Mouse (Mus musculus): Measurements from ENCODE around the gene Dse. TPM values are rescaled to one million over a fixed set of nuclear protein-coding genes. Genes with fewer than 3 reads are reported as not detected.
A peak's percentile ranks its signal among the peaks of the same experiment; 100 is the strongest.
"Not testable (repeated sequence)": the region's sequence is repeated elsewhere in the genome, so short reads cannot be mapped to it uniquely, and the experiment has no call there.

Dse gene
- polyA plus RNA-seq (2016; fragmentation: Nextera tagmentation; extraction: Ambion mirVana) = 15.7 and 16.4 TPM in 2 replicates

DNA sequence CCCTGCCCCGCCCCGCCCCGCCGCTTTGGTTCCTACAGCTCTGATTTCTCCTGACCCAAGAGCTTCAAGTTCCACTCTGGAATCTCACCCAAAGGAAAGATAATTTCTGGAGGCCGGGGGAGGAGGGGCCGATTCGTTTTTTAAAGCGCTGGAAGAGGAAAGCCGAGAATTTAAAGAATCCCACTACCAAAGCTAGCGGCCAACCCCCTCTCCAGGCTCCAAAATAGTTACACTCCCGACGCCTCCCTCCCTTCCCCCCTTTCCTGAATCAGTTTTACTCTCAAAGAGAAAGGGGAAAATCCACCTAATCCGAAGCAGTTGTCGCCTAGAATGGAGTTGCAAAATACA lies at the start of gene Dse:
Dse (minus strand) TSS at position 213 of the 348 bp plus-strand sequence.
- no peaks in the 10 kb centered on the region for H3K27me3 ChIP-seq (replicated peaks)
- peak; percentile 27 for ATAC-seq (ENCODE audit: low FRiP score, low read depth)
- no peaks in the 10 kb centered on the region for H3K9me3 ChIP-seq
- H3K4me2 ChIP-seq (replicated peaks) = peak within 1 kb of the TSS; percentile 80
- H3K36me3 ChIP-seq = no peaks in the 10 kb centered on the region
- under 1% methylated on average over 14 of the region's 14 CpGs for WGBS
- H3K27ac ChIP-seq = 0 out of 2 replicates have a peak within 1 kb of the TSS, but pooled peaks have one; percentile 11
- peak within 1 kb of the TSS; percentile 78 for H3K4me3 ChIP-seq
- no peaks in the 10 kb centered on the region; the same call in 1 of the 2 replicates for H3K4me1 ChIP-seq
- peak within 1 kb of the TSS; percentile 88 for H3K9ac ChIP-seq

DNA sequence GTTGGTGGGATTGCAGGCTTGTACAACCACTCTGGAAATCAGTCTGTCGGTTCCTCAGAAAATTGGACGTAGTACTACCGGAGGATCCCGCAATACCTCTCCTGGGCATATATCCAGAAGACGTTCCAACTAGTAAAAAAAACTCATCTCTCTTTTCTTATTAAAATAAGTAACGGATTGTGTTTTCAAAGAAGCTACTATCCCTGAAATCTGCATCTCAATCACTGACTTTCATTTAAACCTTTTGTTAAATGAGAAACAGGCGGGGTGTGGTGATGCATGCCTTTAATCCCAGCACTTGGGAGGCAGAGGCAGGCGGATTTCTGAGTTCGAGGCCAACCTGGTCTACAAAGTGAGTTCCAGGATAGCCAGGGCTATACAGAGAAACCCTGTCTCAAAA lies 45.3 kb upstream of the Dse start:
- H3K4me1 ChIP-seq; H3K36me3 ChIP-seq; H3K9me3 ChIP-seq; H3K9ac ChIP-seq; H3K27me3 ChIP-seq (replicated peaks); ATAC-seq (ENCODE audit: low FRiP score, low read depth); H3K4me2 ChIP-seq (replicated peaks); H3K27ac ChIP-seq; H3K4me3 ChIP-seq: not testable (repeated sequence)
- WGBS = 91% methylated on average over 9 of the region's 9 CpGs

GRCm38 (mm10) chr10:34249594-34249993 lies 42.1 kb upstream of the Dse start:
- Histone ChIP-seq H3K4me1 (no peaks in the 10 kb centered on the region), H3K4me3 (no peak overlapping the region), H3K36me3 (no peaks in the 10 kb centered on the region), H3K4me2 (replicated peaks) (no peak overlapping the region), H3K9ac (no peak overlapping the region), H3K27me3 (replicated peaks) (no peaks in the 10 kb centered on the region), H3K27ac (no peak overlapping the region), H3K9me3 (no peaks in the 10 kb centered on the region)
- 42% methylated on average over 2 of the region's 2 CpGs for WGBS
- ATAC-seq (ENCODE audit: low FRiP score, low read depth) = no peak

DNA sequence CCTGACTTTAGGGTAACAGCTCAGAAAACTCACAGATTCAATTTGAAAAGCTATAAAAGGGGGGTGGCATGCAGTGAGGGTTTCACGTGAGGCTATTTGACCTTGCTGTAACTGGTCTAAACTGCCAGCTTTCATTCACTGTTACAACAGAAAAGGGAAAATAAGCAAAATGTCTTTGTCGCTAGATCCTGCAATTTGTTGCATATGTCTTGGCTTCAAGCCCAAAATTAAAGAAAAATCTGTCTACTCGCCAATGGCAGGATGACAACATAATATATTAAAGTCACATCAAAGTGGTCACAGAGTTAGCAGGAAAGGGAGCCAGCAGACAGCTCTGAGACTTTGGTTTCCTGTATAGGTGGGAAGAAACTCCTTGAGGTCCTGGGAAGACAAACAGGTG lies 40.2 kb upstream of the Dse start:
- Histone ChIP-seq H3K27ac (no peak overlapping the region), H3K4me3 (no peak overlapping the region), H3K9me3 (no peaks in the 10 kb centered on the region), H3K9ac (no peak overlapping the region), H3K4me1 (no peaks in the 10 kb centered on the region), H3K4me2 (replicated peaks) (no peak overlapping the region), H3K27me3 (replicated peaks) (no peaks in the 10 kb centered on the region), H3K36me3 (no peaks in the 10 kb centered on the region)
- no peak for ATAC-seq (ENCODE audit: low FRiP score, low read depth)
- 54% methylated on average over 3 of the region's 3 CpGs for WGBS

GRCm38 (mm10) chr10:34246106-34246505 lies 38.6 kb upstream of the Dse start:
- Histone ChIP-seq H3K4me2 (replicated peaks) (no peak overlapping the region), H3K4me3 (no peak overlapping the region)
- WGBS = 76% methylated on average over 2 of the region's 2 CpGs

DNA sequence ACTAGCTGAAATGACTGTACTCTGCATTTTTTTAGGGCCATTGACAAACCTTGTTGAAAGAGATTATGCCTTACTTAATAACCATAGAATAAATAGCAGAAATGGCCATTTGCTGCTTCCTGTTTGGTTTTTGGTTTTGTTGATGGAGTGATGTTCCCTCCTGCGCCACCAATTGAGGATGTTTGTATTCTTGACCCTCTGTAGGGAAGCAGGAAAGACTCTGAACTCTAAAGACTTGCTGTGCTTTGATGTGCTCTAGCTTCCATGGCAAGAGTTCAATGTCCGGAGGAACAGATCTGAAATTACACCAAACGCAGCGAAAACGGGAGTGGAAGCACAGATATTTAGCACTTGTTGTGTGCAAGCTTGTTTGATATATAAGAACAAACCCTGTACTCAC lies 37.2 kb upstream of the Dse start:
- Histone ChIP-seq H3K9ac (no peak overlapping the region), H3K36me3 (no peaks in the 10 kb centered on the region), H3K9me3 (no peaks in the 10 kb centered on the region), H3K27me3 (replicated peaks) (no peaks in the 10 kb centered on the region), H3K4me2 (replicated peaks) (no peak overlapping the region), H3K27ac (no peak overlapping the region), H3K4me1 (no peaks in the 10 kb centered on the region), H3K4me3 (no peak overlapping the region)
- WGBS = 70% methylated on average over 5 of the region's 5 CpGs
- ATAC-seq (ENCODE audit: low FRiP score, low read depth) = no peak

More at GRCm38 (mm10) chr10:34246106-34246505, 38.6 kb upstream of the Dse start:
- Histone ChIP-seq H3K27me3 (replicated peaks) (no peaks in the 10 kb centered on the region), H3K9ac (no peak overlapping the region), H3K4me1 (no peaks in the 10 kb centered on the region), H3K9me3 (no peaks in the 10 kb centered on the region), H3K27ac (no peak overlapping the region), H3K36me3 (no peaks in the 10 kb centered on the region)
- ATAC-seq (ENCODE audit: low FRiP score, low read depth) = no peak

DNA sequence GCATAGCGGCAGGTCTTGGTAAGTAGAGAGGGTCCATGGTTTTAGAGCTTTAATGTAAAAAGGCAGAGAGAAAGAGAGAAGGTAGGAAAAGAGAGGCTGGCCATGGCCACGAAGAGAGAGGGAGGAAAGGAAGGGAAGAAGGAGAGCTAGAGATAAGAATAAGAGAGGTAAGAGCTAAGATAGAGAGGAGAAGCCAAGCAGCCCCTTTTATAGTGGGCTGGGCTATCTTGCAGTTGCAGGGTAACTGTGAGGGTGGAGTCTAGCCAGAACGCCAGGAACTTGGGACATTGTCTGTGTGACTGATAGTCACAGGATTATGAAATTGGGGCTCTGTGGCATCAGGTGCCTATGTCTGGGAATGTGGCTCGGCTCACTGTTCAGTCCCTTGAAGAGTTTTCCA lies 31.0 kb upstream of the Dse start:
- H3K9me3 ChIP-seq = no peaks in the 10 kb centered on the region
- no peak overlapping the region for H3K9ac ChIP-seq
- no peak for ATAC-seq (ENCODE audit: low FRiP score, low read depth)
- WGBS = 79% methylated on average over 4 of the region's 4 CpGs
- no peaks in the 10 kb centered on the region for H3K4me1 ChIP-seq
- H3K4me2 ChIP-seq (replicated peaks) = no peak overlapping the region
- no peak overlapping the region for H3K4me3 ChIP-seq
- H3K36me3 ChIP-seq = no peaks in the 10 kb centered on the region
- no peaks in the 10 kb centered on the region for H3K27me3 ChIP-seq (replicated peaks)
- no peak overlapping the region for H3K27ac ChIP-seq

DNA sequence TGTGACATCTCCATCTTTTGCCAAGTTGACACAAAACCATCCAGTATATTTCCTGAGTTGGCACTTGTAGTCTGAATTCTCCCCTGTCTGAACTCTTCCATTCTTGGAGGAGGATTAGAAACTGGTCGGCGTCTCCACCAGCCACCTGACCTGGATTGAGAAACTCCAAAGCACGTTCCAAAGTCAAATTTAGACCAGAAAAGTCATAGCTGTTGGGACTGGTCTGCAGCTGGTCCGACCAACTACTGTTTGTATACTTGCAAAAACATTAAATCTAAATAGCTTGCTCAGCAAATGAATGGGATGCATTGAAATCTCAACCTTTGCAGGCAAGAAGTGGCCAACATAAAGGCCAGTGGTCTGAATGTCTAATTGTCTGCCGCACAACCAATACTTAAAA lies 29.1 kb upstream of the Dse start:
- 91% methylated on average over 5 of the region's 5 CpGs for WGBS
- H3K27me3 ChIP-seq (replicated peaks) = no peaks in the 10 kb centered on the region
- H3K4me2 ChIP-seq (replicated peaks) = no peak overlapping the region
- no peak overlapping the region for H3K27ac ChIP-seq
- no peaks in the 10 kb centered on the region for H3K4me1 ChIP-seq
- H3K9me3 ChIP-seq = no peaks in the 10 kb centered on the region
- no peak overlapping the region for H3K4me3 ChIP-seq
- no peaks in the 10 kb centered on the region for H3K36me3 ChIP-seq
- no peak overlapping the region for H3K9ac ChIP-seq
- ATAC-seq (ENCODE audit: low FRiP score, low read depth) = no peak

GRCm38 (mm10) chr10:34235384-34235783 lies 27.9 kb upstream of the Dse start:
- 37% methylated on average over 3 of the region's 3 CpGs for WGBS
- ATAC-seq (ENCODE audit: low FRiP score, low read depth) = no peak

GRCm38 (mm10) chr10:34233931-34234745 lies 26.6 kb upstream of the Dse start:
- Histone ChIP-seq H3K27ac (no peak overlapping the region), H3K9ac (no peak overlapping the region), H3K4me1 (no peaks in the 10 kb centered on the region), H3K4me2 (replicated peaks) (no peak overlapping the region), H3K27me3 (replicated peaks) (no peaks in the 10 kb centered on the region), H3K9me3 (no peaks in the 10 kb centered on the region), H3K36me3 (no peaks in the 10 kb centered on the region), H3K4me3 (no peak overlapping the region)
- WGBS = 21% methylated on average over 2 of the region's 2 CpGs
- ATAC-seq (ENCODE audit: low FRiP score, low read depth) = no peak

More at GRCm38 (mm10) chr10:34235384-34235783, 27.9 kb upstream of the Dse start:
- H3K36me3 ChIP-seq = no peaks in the 10 kb centered on the region
- H3K9me3 ChIP-seq = no peaks in the 10 kb centered on the region
- H3K27ac ChIP-seq = no peak overlapping the region
- no peaks in the 10 kb centered on the region for H3K27me3 ChIP-seq (replicated peaks)
- no peaks in the 10 kb centered on the region for H3K4me1 ChIP-seq
- no peak overlapping the region for H3K9ac ChIP-seq
- H3K4me2 ChIP-seq (replicated peaks) = no peak overlapping the region
- no peak overlapping the region for H3K4me3 ChIP-seq

DNA sequence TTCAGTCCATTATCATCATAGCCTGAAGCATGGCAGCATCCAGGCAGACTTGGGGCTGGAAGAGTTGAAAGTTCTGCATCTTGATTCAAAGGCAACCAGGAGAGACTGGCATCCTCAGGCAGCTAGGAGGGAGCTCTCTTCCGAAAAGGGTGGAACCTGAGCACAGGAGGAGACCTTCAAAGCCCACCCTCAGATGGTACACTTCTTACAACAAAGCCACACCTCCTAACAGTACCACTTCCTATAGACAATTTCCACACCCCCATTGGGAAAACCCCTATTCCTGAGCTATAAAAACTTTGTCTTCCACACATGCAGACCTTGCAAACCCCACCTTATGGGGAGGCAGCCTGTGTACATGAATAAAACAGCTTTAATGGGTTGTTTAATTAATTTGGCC lies 25.9 kb upstream of the Dse start:
- no peak for ATAC-seq (ENCODE audit: low FRiP score, low read depth)
- Histone ChIP-seq H3K27me3 (replicated peaks) (no peaks in the 10 kb centered on the region), H3K27ac (no peak overlapping the region), H3K4me3 (no peak overlapping the region), H3K9ac (no peak overlapping the region), H3K4me2 (replicated peaks) (no peak overlapping the region), H3K4me1 (no peaks in the 10 kb centered on the region), H3K36me3 (no peaks in the 10 kb centered on the region), H3K9me3 (no peaks in the 10 kb centered on the region)
- 40% methylated on average over 1 of the region's 1 CpGs for WGBS

- no peaks in the 10 kb centered on the region for H3K4me1 ChIP-seq
- H3K27me3 ChIP-seq (replicated peaks) = no peaks in the 10 kb centered on the region
- 46% methylated on average over 5 of the region's 5 CpGs for WGBS
- H3K9me3 ChIP-seq = no peaks in the 10 kb centered on the region
- no peak overlapping the region for H3K4me3 ChIP-seq
- no peak overlapping the region for H3K4me2 ChIP-seq (replicated peaks)
- H3K27ac ChIP-seq = no peak overlapping the region
- no peak overlapping the region for H3K9ac ChIP-seq
- no peak for ATAC-seq (ENCODE audit: low FRiP score, low read depth)
- H3K36me3 ChIP-seq = no peaks in the 10 kb centered on the region
Measured at GRCm38 (mm10) chr10:34230121-34230675, 22.7 kb upstream of the Dse start.

GRCm38 (mm10) chr10:34229491-34229890 lies 22.0 kb upstream of the Dse start:
- no peak overlapping the region for H3K4me2 ChIP-seq (replicated peaks)
- no peak for ATAC-seq (ENCODE audit: low FRiP score, low read depth)
- no peak overlapping the region for H3K4me3 ChIP-seq
- no peaks in the 10 kb centered on the region for H3K36me3 ChIP-seq
- WGBS = 83% methylated on average over 4 of the region's 4 CpGs
- H3K27ac ChIP-seq = no peak overlapping the region
- H3K9me3 ChIP-seq = no peaks in the 10 kb centered on the region
- H3K4me1 ChIP-seq = no peaks in the 10 kb centered on the region
- H3K9ac ChIP-seq = no peak overlapping the region
- H3K27me3 ChIP-seq (replicated peaks) = no peaks in the 10 kb centered on the region
